25 mouse cellular contexts compared by ENCODE assay signal in genomic region chr9:60748191-60748590, GRCm38 (mm10).
"Had no signal": no experiment of that assay in that cellular context is flagged by ENCODE, and none has a peak within 500 bp of the region (broad histone marks: within the 10 kb centered on the region; RNA-seq: fewer than 3 reads in every experiment).

No protein-coding gene starts in this region.

- H3K36me3 ChIP-seq: heart, embryonic 13.5 days; heart, embryonic 15.5 days; hindbrain, embryonic 13.5 days; hindbrain, embryonic 15.5 days; limb, embryonic 10.5 days; limb, embryonic 12.5 days; liver, embryonic 13.5 days; liver, embryonic 15.5 days had no signal

- H3K4me3 ChIP-seq: heart, adult 2 months; heart, embryonic 13.5 days; heart, embryonic 15.5 days; hindbrain, embryonic 13.5 days; hindbrain, embryonic 15.5 days; layer of hippocampus, adult 2 months; left cerebral cortex, adult 2 months; limb, embryonic 10.5 days; limb, embryonic 12.5 days; liver, embryonic 13.5 days; liver, embryonic 15.5 days had no signal

- H3K27ac ChIP-seq: heart, adult 2 months; heart, embryonic 13.5 days; heart, embryonic 15.5 days; hindbrain, embryonic 13.5 days; hindbrain, embryonic 15.5 days; hindbrain, postnatal 0 days; layer of hippocampus, adult 2 months; left cerebral cortex, adult 2 months; limb, embryonic 10.5 days; limb, embryonic 12.5 days; liver, embryonic 13.5 days; liver, embryonic 15.5 days had no signal

- H3K4me1 ChIP-seq: hindbrain, embryonic 15.5 days; limb, embryonic 12.5 days; liver, embryonic 13.5 days; liver, embryonic 15.5 days had no signal

- DNase-seq: gastrocnemius, postnatal 14 days; gastrocnemius, postnatal 36 days; heart, adult 11 months; heart, adult 2 months; heart, postnatal 14 days; heart, postnatal 36 days; kidney, adult 18-20 months; kidney, adult 8-10 months; kidney, postnatal 10 days; kidney, postnatal 25 days; kidney, postnatal 4 days; liver; liver, embryonic 13.5 days had no signal

- H3K4me2 ChIP-seq: heart, embryonic 11.5 days; heart, embryonic 13.5 days; heart, embryonic 15.5 days; hindbrain, embryonic 13.5 days; hindbrain, embryonic 15.5 days; limb, embryonic 12.5 days; liver, embryonic 11.5 days; liver, embryonic 13.5 days; liver, embryonic 15.5 days had no signal

- ATAC-seq: hindbrain, postnatal 0 days had no signal

- H3K9ac ChIP-seq: heart, embryonic 13.5 days; heart, embryonic 15.5 days; hindbrain, embryonic 13.5 days; hindbrain, embryonic 15.5 days; limb, embryonic 12.5 days; liver, embryonic 13.5 days; liver, embryonic 15.5 days had no signal

- H3K27me3 ChIP-seq: heart, embryonic 15.5 days; hindbrain, embryonic 13.5 days; hindbrain, embryonic 15.5 days; liver, embryonic 13.5 days; liver, embryonic 15.5 days had no signal

- H3K9me3 ChIP-seq: heart, embryonic 13.5 days; heart, embryonic 15.5 days; hindbrain, embryonic 13.5 days; hindbrain, embryonic 15.5 days; limb, embryonic 10.5 days; limb, embryonic 12.5 days; liver, embryonic 13.5 days; liver, embryonic 15.5 days had no signal
